Mouse (Mus musculus) small intestine, adult 2 months (tissue): ENCODE measurements around the gene Cmip.

Experiments
- CTCF ChIP-seq: fragments of 200-500 bp; IDR thresholded peaks from 2 replicates; pipeline ENCODE4 v1.5.1; 2012; ENCODE audit warnings: low read depth, mild to moderate bottlenecking, control low read depth, inconsistent platforms, low read length, moderate library complexity, mixed read lengths; ENCODE audit not compliant: insufficient replicate concordance, insufficient read length; ENCODE audit errors: extremely low read depth
- POLR2A ChIP-seq: fragments of 200-500 bp; IDR thresholded peaks from 2 replicates; pipeline ENCODE4 v1.6.1; 2012; ENCODE audit warnings: low read depth, mild to moderate bottlenecking, control low read depth, inconsistent platforms, low read length, moderate library complexity

GRCm38 (mm10) chr8:117278234-117278633 is 21.4 kb downstream of the Cmip start:
- TF ChIP-seq CTCF (no peak), POLR2A (no peak)
